Mouse (Mus musculus) layer of hippocampus, adult 11-12 months (tissue): ENCODE results near the gene Pde4d.

Experiments used
- DNase-seq: peaks from one replicate; pipeline ENCODE4 v3.0.0; 2022; ENCODE audit warnings: low spot score

The Pde4d gene

DNA sequence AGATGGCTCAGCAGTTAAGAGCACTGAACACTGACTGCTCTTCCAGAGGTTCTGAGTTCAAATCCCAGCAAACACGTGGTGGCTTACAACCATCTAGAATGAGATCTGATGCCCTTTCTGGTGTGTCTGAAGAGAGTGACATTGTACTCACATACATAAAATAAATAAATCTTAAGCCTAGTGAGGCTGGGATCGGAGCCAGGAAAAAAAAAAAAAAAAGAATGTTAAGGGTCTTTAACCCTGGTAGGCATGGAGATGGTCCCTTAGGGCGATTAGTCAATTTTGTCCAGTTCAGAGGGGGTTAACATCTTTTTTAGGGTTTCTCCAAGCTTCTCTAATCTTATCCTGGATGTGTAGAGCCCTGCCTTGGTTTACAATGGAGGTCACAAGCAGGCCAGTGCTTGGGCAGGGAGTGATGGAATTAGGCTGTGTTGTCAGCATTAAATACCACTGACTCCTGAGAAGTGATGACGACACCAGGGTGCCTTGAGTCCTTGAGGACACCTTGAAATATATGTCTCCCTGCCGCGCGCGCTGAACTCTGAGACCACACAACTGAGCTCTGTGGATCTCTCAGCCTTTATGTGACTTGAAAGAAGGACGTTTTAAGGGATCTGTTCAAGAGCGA lies 1181.8 kb downstream of the Pde4d start:
- no peak for DNase-seq

DNA sequence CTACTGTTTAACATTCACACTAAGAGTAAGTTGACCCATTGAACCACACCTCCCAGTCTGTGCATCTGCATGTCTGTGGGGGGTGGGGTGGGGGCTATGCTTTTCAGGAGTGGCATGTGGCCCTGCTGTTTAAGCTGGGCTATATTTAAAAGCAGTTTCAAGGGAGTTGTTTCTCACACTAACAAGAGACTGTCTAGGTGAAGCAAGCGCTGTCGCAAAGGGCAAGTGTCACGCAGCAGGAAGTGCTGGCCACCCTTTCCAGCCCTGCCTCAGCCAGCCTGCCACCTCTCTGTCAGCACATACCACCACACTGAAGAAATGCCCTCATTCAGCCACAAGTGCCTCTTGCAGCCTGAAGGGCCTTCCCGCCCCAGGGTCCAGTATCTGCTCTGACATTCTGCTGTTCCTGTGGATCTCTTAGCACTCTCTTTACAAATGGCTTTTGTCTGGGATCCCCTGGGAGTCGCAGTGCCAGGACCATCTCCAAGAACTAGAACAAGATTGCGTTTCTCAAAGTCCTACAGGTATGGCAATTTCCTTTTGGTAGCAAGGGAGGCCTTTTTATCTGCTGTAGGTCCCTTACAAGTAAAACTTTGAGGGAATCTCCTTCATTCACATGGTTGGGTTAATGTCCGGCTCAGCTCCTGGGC lies 1182.8 kb downstream of the Pde4d start:
- no peak for DNase-seq

DNA sequence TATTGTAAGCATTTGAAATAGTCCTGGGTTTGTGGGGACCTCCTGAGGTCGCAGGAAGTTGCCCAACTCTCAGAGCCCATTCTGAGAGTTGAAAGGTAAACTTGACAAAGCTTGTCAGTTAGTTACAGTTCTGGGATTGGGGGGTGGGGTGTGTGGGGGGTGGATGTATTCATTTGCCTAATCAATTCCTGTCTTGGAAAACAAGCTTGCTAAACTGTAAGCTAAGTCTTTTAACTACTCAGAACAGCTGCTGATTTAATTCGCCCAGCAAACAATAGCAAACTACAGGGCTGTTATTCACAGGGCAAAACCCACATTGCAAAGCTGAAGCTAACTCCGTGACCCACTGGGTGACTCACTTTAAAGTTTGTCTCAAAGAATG lies 1183.3 kb downstream of the Pde4d start:
- DNase-seq = no peak

DNA sequence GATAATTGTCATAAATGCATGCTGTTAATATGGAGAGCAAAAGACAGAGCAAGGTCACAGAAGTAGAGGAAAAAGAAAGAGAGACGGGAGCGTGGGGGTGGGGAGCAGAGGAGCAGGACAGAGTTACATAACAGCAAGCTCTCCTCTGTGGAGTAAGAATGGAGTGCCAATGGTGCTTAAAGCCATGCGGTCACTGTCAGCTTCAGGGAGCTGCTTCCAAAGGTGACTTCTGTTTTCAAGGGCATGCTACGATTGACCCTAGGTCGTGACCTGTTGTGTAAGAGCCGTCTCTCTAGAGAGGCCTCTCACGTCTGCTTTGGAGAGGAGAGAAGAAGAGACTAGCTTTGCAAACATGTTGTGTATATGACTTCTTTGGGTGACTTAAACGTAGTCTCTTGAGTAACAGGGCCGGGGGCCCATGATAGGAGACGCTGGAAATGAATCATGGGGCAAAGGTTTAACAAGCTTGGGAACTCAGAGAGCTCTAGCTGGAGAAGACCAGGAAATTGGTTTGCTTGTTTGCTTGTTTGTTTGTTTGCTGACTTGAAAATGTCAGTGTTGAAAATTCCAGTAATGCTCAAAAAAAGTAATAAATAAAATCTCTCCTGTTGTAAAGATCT lies 1186.3 kb downstream of the Pde4d start:
- DNase-seq = no peak

DNA sequence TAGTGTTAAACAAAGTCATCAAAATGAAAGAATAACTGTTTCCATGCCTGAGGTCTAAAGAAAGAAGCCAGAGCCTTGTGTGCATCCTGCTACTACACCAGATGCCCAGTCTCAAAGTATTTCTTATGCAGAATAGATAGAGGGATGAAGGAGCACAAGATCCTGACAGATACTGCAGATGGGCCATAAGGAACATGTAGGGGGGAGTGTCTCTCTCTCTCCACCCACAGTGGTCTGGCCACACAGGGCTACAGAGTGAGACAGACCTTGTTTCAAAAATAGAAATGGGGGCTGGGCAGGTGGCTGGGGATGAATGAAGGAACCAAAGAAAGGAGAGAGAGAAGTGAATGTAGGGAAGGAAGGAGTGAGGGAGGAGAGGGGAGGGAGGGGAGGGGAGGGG lies 1188.5 kb downstream of the Pde4d start:
- DNase-seq = no peak

DNA sequence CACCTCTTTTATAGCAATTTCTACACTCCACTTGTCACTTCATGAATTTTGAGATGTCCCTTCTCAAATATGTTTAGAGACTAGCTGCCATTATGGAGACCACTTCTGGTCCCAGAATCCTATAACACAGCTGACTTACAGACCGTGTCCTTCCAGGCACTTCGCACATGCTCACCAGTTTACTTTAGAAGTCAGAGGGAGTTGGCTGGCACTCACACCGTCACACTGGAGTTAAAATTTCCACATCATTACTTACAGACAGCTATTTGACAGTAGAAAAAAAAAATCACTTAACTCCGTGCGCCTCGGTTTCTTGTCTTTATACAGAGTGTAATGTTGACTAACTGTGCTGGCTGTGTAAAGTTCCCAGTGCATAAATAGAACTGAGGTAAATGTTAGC lies 1189.5 kb downstream of the Pde4d start:
- no peak for DNase-seq

DNA sequence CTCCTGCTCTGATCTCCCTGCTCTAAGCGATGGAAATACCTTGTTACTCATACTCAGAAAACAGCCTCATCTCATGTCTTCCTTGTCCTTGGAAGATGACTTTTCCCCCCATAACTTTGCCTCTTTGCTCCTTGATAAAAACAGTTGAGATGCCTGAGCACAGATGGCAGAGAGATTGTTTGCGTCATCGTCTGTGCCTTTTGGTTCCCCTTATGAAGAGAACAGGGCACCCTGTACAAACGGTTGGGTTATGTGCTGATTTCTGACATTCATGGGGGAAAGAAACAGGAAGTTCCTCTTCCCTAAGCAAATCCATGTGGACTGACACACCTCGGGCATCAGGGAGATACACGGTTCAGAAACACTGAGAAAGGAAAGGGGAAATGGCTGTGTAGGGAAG lies 1191.8 kb downstream of the Pde4d start:
- no peak for DNase-seq

DNA sequence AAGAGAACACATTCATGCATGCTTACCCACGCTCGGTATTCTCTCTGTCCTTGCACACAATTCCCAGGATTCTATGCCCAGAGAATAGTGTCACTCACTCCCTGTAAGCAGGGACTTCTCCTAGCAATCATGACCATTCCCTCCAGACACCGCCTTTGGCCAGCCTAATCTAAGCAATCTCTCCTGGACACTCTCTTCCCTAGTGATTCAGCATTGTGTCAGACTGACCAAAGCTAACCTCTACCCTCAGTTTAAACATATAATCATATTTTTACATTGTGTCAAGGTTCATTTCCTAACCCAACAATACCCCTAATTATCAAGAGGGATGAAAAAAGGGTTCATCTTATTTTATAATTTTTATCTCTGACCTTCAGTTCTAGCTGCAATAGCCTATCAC lies 1193.7 kb downstream of the Pde4d start:
- DNase-seq = no peak

DNA sequence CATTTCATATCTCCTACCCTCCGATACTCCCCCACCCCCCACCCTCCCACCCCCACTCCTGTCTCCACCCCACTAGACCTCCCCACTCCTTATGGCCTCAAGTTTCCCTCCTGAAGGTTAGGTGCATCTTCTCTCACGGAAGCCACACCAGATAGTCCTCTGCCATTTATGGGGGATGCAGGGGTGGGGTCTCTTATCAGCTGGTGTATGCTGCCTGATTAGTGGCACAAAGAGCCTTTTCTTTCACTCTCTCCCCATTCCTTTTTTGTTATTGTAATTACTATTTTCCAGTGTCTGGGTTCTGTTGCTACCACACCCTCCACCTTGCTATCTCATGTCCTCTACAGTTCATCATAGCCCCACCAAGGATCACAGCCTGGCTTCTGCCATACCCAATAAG lies 1194.3 kb downstream of the Pde4d start:
- DNase-seq = no peak

DNA sequence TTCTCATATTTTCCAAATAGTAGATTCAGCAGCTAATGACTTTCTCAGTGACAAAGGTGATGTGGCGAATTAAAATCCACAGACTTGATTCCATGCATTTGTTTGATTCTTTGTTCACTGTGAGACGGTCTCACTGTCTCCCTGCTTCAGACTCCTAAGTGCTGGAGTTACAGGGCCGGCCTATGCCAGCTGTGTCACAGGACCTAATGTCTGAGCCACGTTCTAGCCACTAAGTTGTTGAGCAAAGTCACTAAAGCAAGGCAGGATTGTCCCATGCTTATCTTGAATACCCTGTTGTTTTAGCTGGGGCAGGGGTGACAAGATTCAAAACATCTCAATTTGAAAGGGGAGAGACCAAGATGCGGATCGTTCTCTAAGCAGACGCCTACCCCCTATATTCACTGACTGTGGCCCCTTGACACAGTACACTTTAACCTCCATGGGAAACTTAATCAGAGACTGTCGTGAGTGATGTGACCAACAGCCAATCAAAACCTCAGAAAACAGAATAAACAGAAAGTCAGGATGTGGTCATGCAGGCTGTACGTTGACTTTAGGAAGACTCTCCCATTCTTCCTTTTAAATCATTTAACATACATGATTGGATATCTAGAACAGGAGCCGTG lies 1195.6 kb downstream of the Pde4d start:
- no peak for DNase-seq

DNA sequence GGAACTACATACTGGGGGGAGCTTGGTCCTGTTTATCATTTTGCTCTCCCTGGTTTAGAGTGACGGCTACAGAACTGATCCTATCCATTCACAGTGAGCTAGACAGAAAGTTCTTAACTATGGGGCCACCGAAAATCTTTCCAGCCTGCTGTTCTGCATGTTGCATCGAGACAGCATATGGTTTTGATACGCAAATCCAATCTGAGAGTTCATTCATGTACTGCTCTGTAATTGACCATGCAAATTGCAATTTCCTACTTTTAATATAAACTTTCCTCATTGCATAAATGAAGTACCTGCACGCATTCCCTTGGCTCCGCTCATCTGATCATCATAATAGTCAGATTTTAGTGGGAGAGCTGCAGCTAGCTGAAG lies 1196.1 kb downstream of the Pde4d start:
- DNase-seq = no peak

DNA sequence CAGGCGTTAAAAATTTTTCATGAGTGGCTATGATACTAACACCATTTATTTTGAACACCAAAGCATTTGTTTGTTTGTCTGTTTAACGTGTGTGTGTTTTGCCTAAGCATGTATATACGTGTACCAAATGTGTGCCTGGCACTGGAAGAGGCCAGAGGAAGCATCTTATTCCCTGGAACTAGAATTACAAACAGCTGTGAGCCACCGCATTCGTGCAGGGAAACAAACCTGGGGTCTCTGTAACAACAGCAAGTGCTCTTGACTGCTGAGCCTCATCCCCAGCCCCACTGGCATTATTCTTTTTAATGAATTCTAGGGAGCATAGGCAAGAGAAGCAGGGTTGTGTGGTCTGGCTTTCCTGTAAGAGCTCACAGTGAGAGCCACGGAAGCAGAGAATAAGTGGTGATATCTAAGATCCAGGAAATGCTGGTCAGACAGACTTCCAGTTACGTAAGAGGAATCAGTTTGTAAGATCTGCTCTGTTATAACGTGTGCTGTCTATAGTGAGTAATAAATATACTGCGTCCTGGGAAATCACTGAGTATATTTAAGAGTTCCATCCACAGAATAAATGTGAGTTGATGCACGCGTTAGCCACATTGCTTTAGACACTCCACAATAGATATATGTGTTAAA lies 1197.0 kb downstream of the Pde4d start:
- DNase-seq = no peak

DNA sequence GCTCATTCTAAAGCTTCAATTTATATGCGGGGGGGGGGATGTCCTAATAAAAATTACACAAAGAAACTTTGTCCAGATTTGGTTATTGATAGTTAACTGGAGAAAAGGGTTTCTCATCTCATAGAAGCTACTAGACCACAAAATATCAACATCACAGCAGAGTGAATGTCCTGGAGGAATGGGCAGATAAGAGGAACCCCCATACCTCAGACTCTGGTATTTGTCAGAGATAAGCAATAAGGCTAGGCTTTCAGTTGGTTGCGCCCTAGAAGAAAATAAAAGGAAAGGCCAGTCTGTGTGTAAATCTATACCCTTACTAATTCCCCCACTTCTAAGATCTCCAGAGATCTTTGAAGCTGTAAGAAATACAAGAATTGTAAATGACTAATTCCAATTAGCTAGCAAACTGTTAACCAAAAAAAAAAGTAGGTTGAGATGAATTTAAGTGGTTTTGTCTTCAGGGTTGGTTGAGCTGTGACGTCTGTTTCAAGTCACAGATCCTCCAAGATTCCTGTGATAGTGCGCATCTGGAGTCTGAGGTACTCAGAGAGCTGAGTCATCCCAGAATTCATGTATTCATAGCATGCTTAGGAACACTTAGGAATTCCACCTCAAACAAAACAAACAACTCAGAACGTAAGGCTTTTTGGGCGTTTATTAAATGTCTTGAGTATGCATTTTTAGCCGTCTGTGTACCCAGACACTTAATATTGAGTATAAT lies 1197.9 kb downstream of the Pde4d start:
- DNase-seq = no peak

DNA sequence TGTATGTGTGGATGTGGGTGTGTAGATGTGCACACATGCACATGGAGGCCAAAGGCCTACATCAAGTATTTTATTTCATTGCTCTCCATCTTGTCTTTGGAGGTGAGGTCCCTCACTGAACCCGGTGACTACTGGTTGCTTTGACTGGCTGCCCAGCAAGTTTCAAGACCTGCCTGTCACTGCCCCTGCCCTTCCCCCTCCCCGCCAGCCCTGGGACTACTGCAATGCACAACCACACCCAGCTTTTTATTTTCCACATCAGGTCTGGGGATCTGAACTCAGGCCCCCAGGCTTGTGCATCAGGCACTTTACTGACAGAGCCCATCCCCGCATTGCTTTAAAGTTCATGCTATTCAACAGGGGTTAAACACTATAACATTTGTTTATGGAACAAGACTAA lies 1198.6 kb downstream of the Pde4d start:
- DNase-seq = no peak

DNA sequence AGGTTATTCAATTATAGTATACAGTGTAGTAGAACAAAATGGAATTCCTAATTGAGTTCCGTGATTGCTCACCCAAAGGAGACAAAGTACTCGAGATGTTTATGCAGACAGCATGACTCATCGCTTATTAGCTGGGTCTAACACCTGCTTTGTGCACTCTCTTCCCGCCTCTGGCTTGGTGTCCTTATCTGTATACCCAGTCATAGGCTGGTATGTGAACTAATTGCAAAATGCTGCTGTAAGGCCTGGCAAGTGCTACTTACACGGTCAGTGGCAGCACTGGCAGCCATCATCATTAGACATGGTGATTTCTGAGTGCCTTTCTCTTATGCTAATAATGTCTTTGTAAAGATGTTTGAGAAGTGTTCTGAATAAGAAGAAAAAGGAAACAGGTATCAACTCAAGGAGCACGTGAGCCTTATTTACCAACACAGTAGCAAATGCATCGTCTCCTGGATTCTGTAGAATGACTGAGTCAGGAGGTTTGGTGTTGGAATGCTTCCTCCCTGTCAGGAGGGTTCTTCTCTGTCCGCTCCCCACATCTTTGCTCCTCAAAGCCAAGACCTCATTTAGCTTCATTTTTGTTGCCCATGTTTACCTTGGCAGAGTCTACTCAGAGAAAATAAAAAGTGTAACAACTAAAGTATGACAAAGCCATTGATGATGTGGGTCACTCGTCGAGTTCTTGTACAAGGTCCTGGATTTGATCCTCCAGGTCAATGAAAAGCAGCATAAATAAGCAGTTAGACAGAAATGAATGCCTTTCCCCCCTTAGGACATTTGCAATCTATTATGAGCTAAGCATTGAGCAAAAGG lies 1202.2 kb downstream of the Pde4d start:
- no peak for DNase-seq

DNA sequence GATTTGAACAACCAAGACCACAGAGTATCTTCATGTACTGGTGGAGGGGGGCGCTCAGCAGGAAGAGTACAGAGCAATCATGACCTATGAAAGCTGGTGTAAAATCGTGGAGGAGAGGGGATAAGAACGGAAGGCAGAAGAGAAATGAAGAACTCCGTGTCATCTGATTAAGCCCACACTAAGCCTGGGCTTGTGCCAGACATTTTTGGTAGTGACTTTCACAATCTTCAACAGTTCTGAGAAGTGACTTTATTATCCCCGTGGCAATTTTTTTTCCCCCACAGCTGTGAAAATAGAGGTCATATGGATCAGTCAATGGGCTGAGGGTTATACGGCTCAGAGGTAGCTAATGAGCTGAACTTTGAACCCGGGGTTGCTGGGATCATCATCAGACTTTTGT lies 1202.9 kb downstream of the Pde4d start:
- DNase-seq = no peak

DNA sequence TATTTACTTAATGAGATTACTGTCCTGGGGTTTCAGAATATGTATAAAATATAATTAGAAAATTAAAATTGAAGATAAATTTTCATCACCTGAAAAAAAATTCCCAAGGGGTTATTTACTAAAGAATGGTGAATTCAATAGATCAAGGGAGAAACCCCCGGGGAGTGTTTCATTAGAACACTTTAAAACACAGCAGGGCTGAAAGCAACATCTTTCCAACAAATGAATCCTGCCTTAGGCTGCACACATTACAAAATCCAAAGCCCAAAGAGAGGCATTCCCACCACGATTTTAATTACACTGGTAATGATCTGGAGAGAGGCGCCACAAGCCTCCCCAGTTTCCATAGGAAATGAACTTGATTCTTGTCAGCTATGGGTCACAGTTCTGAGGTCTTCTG lies 1205.6 kb downstream of the Pde4d start:
- no peak for DNase-seq

DNA sequence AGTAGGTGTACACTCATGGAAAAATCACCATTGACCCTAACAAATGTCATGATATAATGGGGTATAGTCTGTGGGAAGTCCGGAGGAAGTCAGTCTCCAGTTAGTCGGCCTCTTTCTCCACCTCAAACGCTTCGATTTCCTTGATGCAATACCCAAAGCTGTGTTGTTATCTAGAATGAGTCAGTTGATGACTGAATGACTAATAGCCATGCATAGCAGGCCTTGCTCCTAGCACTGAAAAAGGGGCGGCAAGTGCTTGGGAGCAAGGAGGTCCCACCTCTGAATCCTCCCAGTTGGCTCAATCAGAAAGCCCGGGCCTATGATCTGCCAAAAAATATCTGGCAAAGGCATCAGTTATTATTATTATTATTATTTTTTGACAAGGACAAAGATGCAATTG lies 1209.4 kb downstream of the Pde4d start:
- DNase-seq = no peak

DNA sequence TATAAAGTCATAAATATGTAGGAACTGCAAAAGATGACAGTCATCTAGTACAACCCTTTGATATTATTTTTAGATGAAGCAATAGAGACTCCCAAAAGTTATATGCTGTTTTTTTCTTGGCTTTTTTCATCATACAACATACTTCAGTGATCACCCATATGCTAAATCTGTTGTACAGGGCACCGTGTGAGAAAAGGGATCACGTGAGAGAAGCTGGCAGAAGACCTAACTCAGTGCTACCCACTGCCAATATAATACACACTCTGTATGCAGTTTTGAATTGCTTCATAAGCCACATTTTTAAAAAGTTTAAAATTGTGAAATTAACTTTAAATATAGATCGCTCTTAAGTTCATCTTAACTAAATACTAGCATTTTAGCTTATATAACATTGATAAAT lies 1211.6 kb downstream of the Pde4d start:
- DNase-seq = no peak

DNA sequence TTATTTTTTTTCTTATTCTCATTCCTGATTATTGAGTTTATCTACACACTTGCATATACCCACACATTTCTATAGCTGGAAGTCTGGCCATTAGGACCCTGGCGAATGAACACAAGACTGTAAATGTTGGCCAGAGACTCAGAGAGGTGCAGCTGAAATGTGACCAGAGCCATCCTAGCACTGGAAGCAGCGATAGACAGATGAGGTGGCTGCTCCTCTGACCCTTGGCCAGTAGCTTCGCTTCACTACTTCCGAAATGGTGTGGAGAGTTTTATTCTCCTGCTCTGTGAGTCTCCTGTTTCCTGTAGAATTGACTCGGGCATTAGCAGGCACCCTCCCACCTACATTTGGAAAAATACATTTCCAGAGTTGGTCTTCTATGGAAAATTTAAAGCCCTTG lies 1212.4 kb downstream of the Pde4d start:
- DNase-seq = no peak

DNA sequence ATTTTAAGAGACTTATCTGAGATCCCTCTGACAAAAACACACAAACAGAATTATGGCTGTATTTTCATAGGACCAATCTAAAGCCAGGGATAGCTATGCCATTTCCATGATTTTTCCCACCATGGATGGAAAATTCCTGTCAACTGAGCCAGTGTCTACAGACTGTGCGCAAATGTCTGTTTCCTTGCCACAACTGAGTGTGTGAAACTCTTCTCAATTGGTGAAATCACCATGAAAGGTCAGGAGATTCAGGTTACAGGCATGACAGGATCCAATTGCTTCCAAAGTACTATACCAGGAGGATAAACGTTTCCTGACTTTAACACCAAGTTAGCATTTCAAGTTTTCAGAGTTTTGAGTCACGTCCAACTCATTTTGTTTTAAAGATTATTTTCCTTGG lies 1213.0 kb downstream of the Pde4d start:
- DNase-seq = no peak
